Mouse (Mus musculus): Measurements from ENCODE around the gene Slc24a3. TPM values are rescaled to one million over a fixed set of nuclear protein-coding genes. Genes with fewer than 3 reads are reported as not detected.

Slc24a3 gene
- polyA plus RNA-seq, 1 experiment from 2014 or later, result 1.1 TPM

DNA sequence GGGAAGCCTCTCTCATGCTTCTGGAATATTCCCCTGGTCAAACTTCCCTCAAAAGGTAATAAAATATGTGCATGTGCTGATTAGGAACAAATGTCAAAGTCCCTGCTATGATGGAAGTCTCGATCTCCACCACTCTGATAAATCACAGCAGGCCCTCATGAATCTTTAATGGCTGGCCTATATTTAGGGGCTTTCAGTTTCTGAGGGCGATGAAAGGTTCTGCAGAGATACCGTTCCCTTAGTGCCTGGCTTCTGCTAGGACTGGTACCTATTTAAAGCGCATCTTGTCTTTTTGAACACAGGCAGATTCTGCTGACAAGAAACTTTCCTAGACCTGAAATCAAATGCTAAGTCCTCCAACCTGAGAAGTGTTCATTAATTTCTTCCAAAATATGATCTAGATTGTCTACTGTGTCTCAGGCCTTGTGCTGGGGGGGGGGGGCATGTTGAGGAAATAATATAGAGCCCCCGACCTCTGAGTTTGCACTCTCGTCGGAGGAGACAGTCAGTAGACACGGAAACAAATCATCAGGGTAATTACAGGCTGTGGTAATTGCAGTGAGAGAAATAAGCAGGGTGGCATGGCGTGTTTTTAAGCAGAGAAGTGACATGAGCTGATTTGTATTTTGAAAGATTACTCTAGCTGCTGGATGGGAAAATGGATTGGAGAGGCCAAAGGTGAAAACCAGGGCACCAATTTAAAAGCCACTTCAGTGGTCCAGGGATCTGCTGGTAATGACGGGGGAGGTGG lies 230.1 kb downstream of the Slc24a3 start:
- Histone ChIP-seq H3K9ac (ENCODE audit: low read length) (no peak overlapping the region), H3K9me3 (ENCODE audit: control insufficient read depth, low read length) (no peaks in the 10 kb centered on the region), H3K36me3 (ENCODE audit: control insufficient read depth, insufficient read depth, low read length) (no peaks in the 10 kb centered on the region), H3K4me2 (ENCODE audit: low read depth, low read length, severe bottlenecking) (no peak overlapping the region), H3K4me1 (replicated peaks; ENCODE audit: control insufficient read depth, insufficient read depth, low read length) (no peaks in the 10 kb centered on the region), H3K27ac (ENCODE audit: low read depth, low read length) (no peak overlapping the region), H3K27me3 (ENCODE audit: control insufficient read depth, insufficient read depth, low read length) (no peaks in the 10 kb centered on the region), H3K4me3 (ENCODE audit: low read depth, low read length) (no peak overlapping the region)
- no peak for DNase-seq (ENCODE audit: low spot score)
- WGBS, result 70% methylated on average over 10 of the region's 10 CpGs
- no peak for ATAC-seq (replicated peaks; ENCODE audit: low FRiP score)

- no peak overlapping the region for H3K4me2 ChIP-seq (ENCODE audit: low read depth, low read length, severe bottlenecking)
- no peaks in the 10 kb centered on the region for H3K9me3 ChIP-seq (ENCODE audit: control insufficient read depth, low read length)
- H3K27me3 ChIP-seq (ENCODE audit: control insufficient read depth, insufficient read depth, low read length), result no peaks in the 10 kb centered on the region
- no peak overlapping the region for H3K4me3 ChIP-seq (ENCODE audit: low read depth, low read length)
- WGBS, result 51% methylated on average over 6 of the region's 6 CpGs
- no peaks in the 10 kb centered on the region for H3K4me1 ChIP-seq (replicated peaks; ENCODE audit: control insufficient read depth, insufficient read depth, low read length)
- H3K36me3 ChIP-seq (ENCODE audit: control insufficient read depth, insufficient read depth, low read length), result no peaks in the 10 kb centered on the region
- H3K27ac ChIP-seq (ENCODE audit: low read depth, low read length), result no peak overlapping the region
- ATAC-seq (replicated peaks; ENCODE audit: low FRiP score), result no peak; the same call in 1 of the 2 replicates
- no peak for DNase-seq (ENCODE audit: low spot score)
- no peak overlapping the region for H3K9ac ChIP-seq (ENCODE audit: low read length)
These were observed 233.8 kb downstream of the Slc24a3 start for GRCm38 (mm10) chr2:145401240-145401805.

- 73% methylated on average over 2 of the region's 2 CpGs for WGBS
- H3K4me2 ChIP-seq (ENCODE audit: low read depth, low read length, severe bottlenecking), result no peak overlapping the region
- DNase-seq (ENCODE audit: low spot score) (no peak), ATAC-seq (replicated peaks; ENCODE audit: low FRiP score) (no peak)
- no peak overlapping the region for H3K9ac ChIP-seq (ENCODE audit: low read length)
- no peaks in the 10 kb centered on the region for H3K36me3 ChIP-seq (ENCODE audit: control insufficient read depth, insufficient read depth, low read length)
- no peaks in the 10 kb centered on the region for H3K4me1 ChIP-seq (replicated peaks; ENCODE audit: control insufficient read depth, insufficient read depth, low read length)
- H3K4me3 ChIP-seq (ENCODE audit: low read depth, low read length), result no peak overlapping the region
- H3K9me3 ChIP-seq (ENCODE audit: control insufficient read depth, low read length), result no peaks in the 10 kb centered on the region
- H3K27ac ChIP-seq (ENCODE audit: low read depth, low read length), result no peak overlapping the region
- H3K27me3 ChIP-seq (ENCODE audit: control insufficient read depth, insufficient read depth, low read length), result no peaks in the 10 kb centered on the region
These were observed 234.4 kb downstream of the Slc24a3 start for GRCm38 (mm10) chr2:145401996-145402395.

DNA sequence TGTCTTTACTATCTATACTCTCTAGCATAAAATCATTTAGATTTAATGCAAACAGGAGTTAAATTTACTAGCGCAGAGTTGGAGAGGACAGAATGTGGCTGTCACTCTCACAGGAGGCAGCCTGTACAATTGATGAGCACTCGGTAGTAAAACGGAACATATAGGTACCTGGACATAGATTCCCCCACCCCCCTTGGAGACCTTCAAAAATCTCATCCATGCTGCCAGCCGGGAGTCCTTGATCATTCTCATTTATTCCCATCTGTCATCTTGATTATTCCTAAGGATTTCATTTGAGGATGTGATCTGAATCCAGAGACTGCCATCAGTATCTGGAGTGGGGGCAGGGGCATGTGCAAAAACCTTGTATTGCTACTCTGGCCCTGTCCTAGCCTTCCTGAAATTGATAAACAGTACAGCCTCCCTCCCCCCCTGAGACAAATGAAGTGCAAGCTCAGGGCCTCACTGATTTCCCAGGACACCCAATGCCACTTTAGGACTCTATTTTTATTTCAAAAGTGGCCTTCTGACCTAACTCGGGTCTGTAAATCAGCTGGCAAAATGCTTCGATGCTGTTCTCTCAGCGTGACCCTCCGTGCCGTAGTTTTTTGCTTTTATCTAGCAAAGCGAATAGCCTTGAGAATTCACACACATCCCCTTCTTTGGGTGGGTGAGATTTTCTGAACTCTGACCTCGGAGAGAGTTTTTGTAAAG lies 237.4 kb downstream of the Slc24a3 start:
- H3K4me1 ChIP-seq (replicated peaks; ENCODE audit: control insufficient read depth, insufficient read depth, low read length), result no peaks in the 10 kb centered on the region
- WGBS, result 51% methylated on average over 11 of the region's 11 CpGs
- no peak overlapping the region for H3K27ac ChIP-seq (ENCODE audit: low read depth, low read length)
- H3K9me3 ChIP-seq (ENCODE audit: control insufficient read depth, low read length), result no peaks in the 10 kb centered on the region
- H3K9ac ChIP-seq (ENCODE audit: low read length), result no peak overlapping the region
- no peak overlapping the region for H3K4me3 ChIP-seq (ENCODE audit: low read depth, low read length)
- DNase-seq (ENCODE audit: low spot score), result no peak
- H3K36me3 ChIP-seq (ENCODE audit: control insufficient read depth, insufficient read depth, low read length), result no peaks in the 10 kb centered on the region
- ATAC-seq (replicated peaks; ENCODE audit: low FRiP score), result no peak
- H3K27me3 ChIP-seq (ENCODE audit: control insufficient read depth, insufficient read depth, low read length), result no peaks in the 10 kb centered on the region
- H3K4me2 ChIP-seq (ENCODE audit: low read depth, low read length, severe bottlenecking), result no peak overlapping the region

DNA sequence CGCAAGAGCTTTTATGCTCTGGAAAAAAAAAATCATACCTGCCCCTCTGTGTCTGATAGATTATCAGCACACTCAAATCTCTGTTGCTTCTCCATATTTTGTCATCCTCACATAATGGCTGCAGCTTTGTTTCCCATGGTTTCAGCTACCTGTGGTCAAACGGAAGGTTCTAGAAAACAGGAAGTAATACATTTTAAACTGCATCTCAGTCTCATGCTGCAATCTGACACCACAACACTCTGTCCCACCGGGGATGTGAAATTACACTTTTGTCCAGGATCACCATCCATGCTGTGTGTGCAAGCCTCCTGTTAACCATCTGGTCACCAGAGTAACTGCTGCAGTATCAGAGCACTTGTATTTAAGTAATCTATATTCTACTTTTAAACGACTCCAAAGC lies 238.2 kb downstream of the Slc24a3 start:
- DNase-seq (ENCODE audit: low spot score) (no peak), ATAC-seq (replicated peaks; ENCODE audit: low FRiP score) (no peak)
- Histone ChIP-seq H3K4me1 (replicated peaks; ENCODE audit: control insufficient read depth, insufficient read depth, low read length) (no peaks in the 10 kb centered on the region), H3K27me3 (ENCODE audit: control insufficient read depth, insufficient read depth, low read length) (no peaks in the 10 kb centered on the region), H3K9me3 (ENCODE audit: control insufficient read depth, low read length) (no peaks in the 10 kb centered on the region), H3K4me3 (ENCODE audit: low read depth, low read length) (no peak overlapping the region), H3K27ac (ENCODE audit: low read depth, low read length) (no peak overlapping the region), H3K4me2 (ENCODE audit: low read depth, low read length, severe bottlenecking) (no peak overlapping the region), H3K9ac (ENCODE audit: low read length) (no peak overlapping the region), H3K36me3 (ENCODE audit: control insufficient read depth, insufficient read depth, low read length) (no peaks in the 10 kb centered on the region)
- 49% methylated on average over 4 of the region's 4 CpGs for WGBS

- DNase-seq (ENCODE audit: low spot score), result no peak
- no peaks in the 10 kb centered on the region for H3K36me3 ChIP-seq (ENCODE audit: control insufficient read depth, insufficient read depth, low read length)
- H3K9me3 ChIP-seq (ENCODE audit: control insufficient read depth, low read length), result no peaks in the 10 kb centered on the region
- H3K27ac ChIP-seq (ENCODE audit: low read depth, low read length), result no peak overlapping the region
- no peak overlapping the region for H3K4me2 ChIP-seq (ENCODE audit: low read depth, low read length, severe bottlenecking)
- ATAC-seq (replicated peaks; ENCODE audit: low FRiP score), result no peak
- H3K27me3 ChIP-seq (ENCODE audit: control insufficient read depth, insufficient read depth, low read length), result no peaks in the 10 kb centered on the region
- H3K4me1 ChIP-seq (replicated peaks; ENCODE audit: control insufficient read depth, insufficient read depth, low read length), result no peaks in the 10 kb centered on the region
- H3K4me3 ChIP-seq (ENCODE audit: low read depth, low read length), result no peak overlapping the region
- H3K9ac ChIP-seq (ENCODE audit: low read length), result no peak overlapping the region
- 88% methylated on average over 2 of the region's 2 CpGs for WGBS
These were observed 250.2 kb downstream of the Slc24a3 start for GRCm38 (mm10) chr2:145417738-145418137.

DNA sequence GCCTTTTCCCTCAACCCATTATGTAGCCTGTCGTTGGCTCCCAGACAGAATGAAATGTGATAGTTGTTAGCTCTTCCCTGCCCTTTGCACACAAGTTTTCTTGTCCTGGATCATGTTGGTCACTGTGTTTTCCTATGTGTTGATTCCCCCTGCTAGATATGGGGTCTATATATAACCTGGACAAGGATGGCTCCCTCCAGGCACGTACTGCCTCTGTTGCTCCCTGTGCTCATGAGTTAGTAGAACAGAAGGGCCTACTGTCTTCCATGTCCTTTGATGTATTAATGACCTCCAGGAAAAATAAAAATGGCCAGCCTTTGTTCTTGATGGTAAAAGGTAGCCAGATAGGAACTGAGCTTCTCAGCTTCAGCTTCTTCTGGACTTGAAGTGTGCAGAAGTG lies 251.5 kb downstream of the Slc24a3 start:
- DNase-seq (ENCODE audit: low spot score) (no peak), ATAC-seq (replicated peaks; ENCODE audit: low FRiP score) (no peak)
- Histone ChIP-seq H3K4me3 (ENCODE audit: low read depth, low read length) (no peak overlapping the region), H3K36me3 (ENCODE audit: control insufficient read depth, insufficient read depth, low read length) (no peaks in the 10 kb centered on the region), H3K4me2 (ENCODE audit: low read depth, low read length, severe bottlenecking) (no peak overlapping the region), H3K27me3 (ENCODE audit: control insufficient read depth, insufficient read depth, low read length) (no peaks in the 10 kb centered on the region), H3K27ac (ENCODE audit: low read depth, low read length) (no peak overlapping the region), H3K9ac (ENCODE audit: low read length) (no peak overlapping the region), H3K9me3 (ENCODE audit: control insufficient read depth, low read length) (no peaks in the 10 kb centered on the region), H3K4me1 (replicated peaks; ENCODE audit: control insufficient read depth, insufficient read depth, low read length) (no peaks in the 10 kb centered on the region)
- 80% methylated on average over 2 of the region's 2 CpGs for WGBS

DNA sequence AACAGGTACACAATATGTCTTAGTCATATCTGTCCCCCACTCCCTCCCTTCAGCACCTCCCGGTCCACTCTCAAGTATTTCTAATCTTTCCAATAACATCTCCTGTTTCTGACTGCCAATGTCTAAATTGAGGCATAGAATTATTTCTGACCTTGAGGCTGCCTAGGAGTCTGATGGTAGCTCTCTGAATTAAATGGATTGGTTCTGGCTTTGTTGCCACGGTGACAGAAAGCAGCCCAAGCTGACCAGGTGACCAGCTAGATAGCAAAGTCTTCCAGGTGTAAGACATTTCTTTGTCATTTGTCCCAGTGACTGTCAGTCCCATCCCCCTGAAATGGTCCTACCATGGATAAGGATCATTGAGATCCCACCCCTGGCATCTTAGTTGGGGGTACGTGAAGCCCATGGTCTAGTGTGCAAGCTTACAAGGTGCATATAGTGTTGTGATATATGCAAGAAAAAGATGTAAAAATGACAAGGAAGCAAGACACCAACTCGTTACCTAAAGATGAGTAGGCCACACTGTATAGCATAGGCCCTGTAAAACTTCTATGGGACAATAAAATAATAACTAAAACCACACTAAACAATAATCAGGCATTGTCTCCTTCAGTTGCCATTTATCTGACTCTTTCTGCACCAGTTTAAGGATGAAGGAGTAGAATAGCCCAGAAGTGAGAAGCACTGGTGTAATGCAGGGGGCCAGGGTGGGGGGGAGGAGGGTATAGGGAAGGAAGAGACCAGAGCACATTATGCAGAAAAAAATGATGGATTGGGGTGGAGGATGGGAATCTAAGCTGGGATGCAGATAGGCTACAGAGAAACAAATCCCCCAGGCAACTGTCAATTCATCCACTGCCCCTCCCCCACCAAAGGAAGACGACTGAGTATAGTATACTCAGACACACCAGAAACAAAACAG lies 253.7 kb downstream of the Slc24a3 start:
- no peak overlapping the region for H3K27ac ChIP-seq (ENCODE audit: low read depth, low read length)
- no peaks in the 10 kb centered on the region for H3K4me1 ChIP-seq (replicated peaks; ENCODE audit: control insufficient read depth, insufficient read depth, low read length)
- H3K9me3 ChIP-seq (ENCODE audit: control insufficient read depth, low read length), result no peaks in the 10 kb centered on the region
- ATAC-seq (replicated peaks; ENCODE audit: low FRiP score) (no peak; the same call in 1 of the 2 replicates), DNase-seq (ENCODE audit: low spot score) (no peak)
- H3K4me2 ChIP-seq (ENCODE audit: low read depth, low read length, severe bottlenecking), result no peak overlapping the region
- WGBS, result 83% methylated on average over 5 of the region's 5 CpGs
- no peaks in the 10 kb centered on the region for H3K27me3 ChIP-seq (ENCODE audit: control insufficient read depth, insufficient read depth, low read length)
- H3K4me3 ChIP-seq (ENCODE audit: low read depth, low read length), result no peak overlapping the region
- no peaks in the 10 kb centered on the region for H3K36me3 ChIP-seq (ENCODE audit: control insufficient read depth, insufficient read depth, low read length)
- H3K9ac ChIP-seq (ENCODE audit: low read length), result no peak overlapping the region
